Comparison of ENCODE assay signal across 9 mouse cellular contexts in genomic region chr11:72134536-72135382, GRCm38 (mm10). TPM values are rescaled to one million over a fixed set of nuclear protein-coding genes. Genes with fewer than 3 reads are reported as not detected.
DNase-seq lines count a peak whose midpoint lies in the region; ATAC-seq lines count a peak whose summit lies in the region.
"Had no signal": no experiment of that assay in that cellular context is flagged by ENCODE, and none has a peak within 500 bp of the region (broad histone marks: within the 10 kb centered on the region; RNA-seq: fewer than 3 reads in every experiment).

No protein-coding gene starts in this region.

- H3K27ac ChIP-seq in limb, embryonic 12.5 days: no peak overlapping the region
- H3K27ac ChIP-seq in stomach, embryonic 15.5 days: no peak overlapping the region

- H3K4me2 ChIP-seq in limb, embryonic 12.5 days: peak overlapping the region; percentile 99
- H3K4me2 ChIP-seq in stomach, embryonic 15.5 days: peak overlapping the region; percentile 97

- 13% methylated on average over 24 of the region's 24 CpGs for WGBS in limb, embryonic 12.5 days
- WGBS in stomach, embryonic 15.5 days: 21% methylated on average over 24 of the region's 24 CpGs

- peak overlapping the region; percentile 66 for H3K4me3 ChIP-seq in limb, embryonic 12.5 days (replicated peaks)
- H3K4me3 ChIP-seq in stomach, embryonic 15.5 days (replicated peaks): peak overlapping the region; percentile 56
- H3K4me3 ChIP-seq: myocyte had no signal

- no peaks in the 10 kb centered on the region for H3K9me3 ChIP-seq in limb, embryonic 12.5 days
- no peaks in the 10 kb centered on the region for H3K9me3 ChIP-seq in stomach, embryonic 15.5 days

- 0 out of 2 replicates have a peak, but pooled peaks have one; percentile 43 for ATAC-seq in limb, embryonic 12.5 days (ENCODE audit: insufficient number of reproducible peaks, insufficient read depth, low FRiP score, low TSS enrichment, low read depth)
- ATAC-seq in stomach, embryonic 15.5 days (ENCODE audit: insufficient read depth, low FRiP score, low read depth): no peak

- no peaks in the 10 kb centered on the region for H3K36me3 ChIP-seq in limb, embryonic 12.5 days
- H3K36me3 ChIP-seq in stomach, embryonic 15.5 days: no peaks in the 10 kb centered on the region

- peaks cover 24% of the 10 kb centered on the region for H3K4me1 ChIP-seq in limb, embryonic 12.5 days (replicated peaks)
- peaks cover 39% of the 10 kb centered on the region for H3K4me1 ChIP-seq in stomach, embryonic 15.5 days

- H3K27me3 ChIP-seq in limb, embryonic 12.5 days: peaks cover 83% of the 10 kb centered on the region
- peaks cover 26% of the 10 kb centered on the region for H3K27me3 ChIP-seq in stomach, embryonic 15.5 days (replicated peaks)

- DNase-seq in embryo, embryonic 9.5 days (ENCODE audit: extremely low spot score): peak; percentile 24
- DNase-seq in embryo, embryonic 10 days (ENCODE audit: low spot score): no peak
- peak; percentile 32 for DNase-seq in retina, embryonic 14.5 days (ENCODE audit: low spot score)
- DNase-seq in retina, postnatal 1 day: no peak
- no peak for DNase-seq in layer of hippocampus, adult 9-11 months
- no peak for DNase-seq in urinary bladder, postnatal 14 days (ENCODE audit: low spot score)

- H3K9ac ChIP-seq in limb, embryonic 12.5 days (replicated peaks): peak overlapping the region; percentile 65
- peak overlapping the region; percentile 46 for H3K9ac ChIP-seq in stomach, embryonic 15.5 days

RNA-seq across cellular contexts. Expression of gene Pitpnm3, which starts 0.8 kb away (rescaled TPM):
- polyA plus RNA-seq in limb, embryonic 12.5 days (2016; fragmentation: Nextera tagmentation; extraction: Ambion mirVana): 0.13 and 0.18 TPM in 2 replicates
- 0.53 and 0.64 TPM in 2 replicates for polyA plus RNA-seq in stomach, embryonic 15.5 days (2015; fragmentation: Nextera tagmentation; extraction: Ambion mirVana)

Comparison
In these comparisons a context has a peak if more than half of its experiments do, and no peak if none do; other contexts are left out.
1. DNase-seq: peak in embryo, embryonic 9.5 days (single experiment) and retina, embryonic 14.5 days (single experiment); none in embryo, embryonic 10 days (single experiment), retina, postnatal 1 day (single experiment), layer of hippocampus, adult 9-11 months (single experiment) and urinary bladder, postnatal 14 days (single experiment).